Mouse (Mus musculus) MEL (cell line): ENCODE data around the gene Ablim2. TPM values are rescaled to one million over a fixed set of nuclear protein-coding genes. Genes with fewer than 3 reads are reported as not detected.

Experiments
- DNase-seq: peaks from one replicate; pipeline ENCODE4 v3.0.0; 2011; ENCODE audit warnings: low read depth, low spot score
- H3K27ac ChIP-seq: 2 replicates; pipeline ENCODE4 v1.5.1; 2012; ENCODE audit warnings: low read depth, mild to moderate bottlenecking, control low read depth, low read length, moderate library complexity; ENCODE audit not compliant: control insufficient read depth
- H3K27me3 ChIP-seq, 2 experiments: fragments of 150-350 bp in 1 of 2; sonication (generic) in 1 of 2; 2 replicates each; pipeline ENCODE4 v1.6.1; 2012; ENCODE audit warnings: low read length in 2 of 2, mild to moderate bottlenecking in 2 of 2, improper control_type of control experiment in 1 of 2, moderate library complexity in 1 of 2; ENCODE audit not compliant: insufficient read depth in 2 of 2, control insufficient read depth in 1 of 2
- H3K36me3 ChIP-seq, 2 experiments: 2 replicates each; pipeline ENCODE4 v1.6.1; 2012 to 2014; ENCODE audit warnings: low read length in 2 of 2, improper control_type of control experiment in 1 of 2, inconsistent platforms in 1 of 2, mild to moderate bottlenecking in 1 of 2; ENCODE audit not compliant: insufficient read depth in 2 of 2, control insufficient read depth in 1 of 2
- H3K4me1 ChIP-seq, 2 experiments: fragments of 150-350 bp in 1 of 2; sonication (generic) in 1 of 2; 2 replicates each; pipeline ENCODE4 v1.6.1; 2012; ENCODE audit warnings: low read length in 2 of 2, improper control_type of control experiment in 1 of 2, mild to moderate bottlenecking in 1 of 2; ENCODE audit not compliant: insufficient read depth in 2 of 2, control insufficient read depth in 1 of 2
- H3K4me3 ChIP-seq, 2 experiments: fragments of 150-350 bp in 1 of 2; sonication (generic) in 1 of 2; 2 replicates each; pipeline ENCODE4 v1.5.1; 2012; ENCODE audit warnings: low read depth in 2 of 2, low read length in 2 of 2, mild to moderate bottlenecking in 2 of 2, moderate library complexity in 2 of 2, control low read depth in 1 of 2, improper control_type of control experiment in 1 of 2; ENCODE audit not compliant: control insufficient read depth in 1 of 2, insufficient read depth in 1 of 2
- H3K79me2 ChIP-seq: 2 replicates; pipeline ENCODE4 v1.6.1; 2012; ENCODE audit warnings: mild to moderate bottlenecking, low read length, moderate library complexity; ENCODE audit not compliant: control insufficient read depth, poor library complexity, insufficient read depth
- H3K9ac ChIP-seq: 2 replicates; pipeline ENCODE4 v1.6.1; 2012; ENCODE audit warnings: low read depth, mild to moderate bottlenecking, control low read depth, low read length, moderate library complexity; ENCODE audit not compliant: control insufficient read depth, poor library complexity, severe bottlenecking
- H3K9me3 ChIP-seq: fragments of 150-350 bp; sonication (generic); replicated peaks from 2 replicates; pipeline ENCODE4 v1.6.1; 2012; ENCODE audit warnings: mild to moderate bottlenecking, low read length, improper control_type of control experiment, moderate library complexity; ENCODE audit not compliant: insufficient read depth
- BHLHE40 ChIP-seq: IDR thresholded peaks from 2 replicates; pipeline ENCODE4 v1.6.1; 2012; ENCODE audit warnings: low read depth, mild to moderate bottlenecking, inconsistent platforms, low read length, improper control_type of control experiment, borderline replicate concordance
- CHD2 ChIP-seq: IDR thresholded peaks from 2 replicates; pipeline ENCODE4 v1.6.1; 2011; ENCODE audit warnings: low read length, improper control_type of control experiment
- CTCF ChIP-seq, 3 experiments: IDR thresholded peaks in 2 of 3; conservative IDR thresholded peaks in 1 of 3; 2 replicates each; pipeline ENCODE4 v1.5.1; 2011 to 2012; ENCODE audit warnings: low read length in 3 of 3, low read depth in 2 of 3, mild to moderate bottlenecking in 2 of 3, improper control_type of control experiment in 1 of 3, inconsistent platforms in 1 of 3, mixed read lengths in 1 of 3, moderate library complexity in 1 of 3; ENCODE audit not compliant: control insufficient read depth in 1 of 3, insufficient read depth in 1 of 3, poor library complexity in 1 of 3, severe bottlenecking in 1 of 3
- EP300 ChIP-seq, 2 experiments: IDR thresholded peaks; 2 replicates each; pipeline ENCODE4 v1.6.1; 2011; ENCODE audit warnings: improper control_type of control experiment in 2 of 2, low read length in 2 of 2, low read depth in 1 of 2, mild to moderate bottlenecking in 1 of 2
- GATA1 ChIP-seq: IDR thresholded peaks from 2 replicates; pipeline ENCODE4 v1.6.1; 2011; ENCODE audit warnings: low read depth, low read length, improper control_type of control experiment
- MAFK ChIP-seq: IDR thresholded peaks from 2 replicates; pipeline ENCODE4 v1.6.1; 2011; ENCODE audit warnings: low read depth, mild to moderate bottlenecking, low read length, improper control_type of control experiment, borderline replicate concordance
- MEF2A ChIP-seq: IDR thresholded peaks from 2 replicates; pipeline ENCODE4 v1.6.1; 2014; ENCODE audit warnings: low read depth, mild to moderate bottlenecking, inconsistent platforms, low read length, improper control_type of control experiment; ENCODE audit not compliant: poor library complexity, insufficient replicate concordance, severe bottlenecking; ENCODE audit errors: extremely low read depth
- MYC ChIP-seq: IDR thresholded peaks from 2 replicates; pipeline ENCODE4 v1.6.1; 2011; ENCODE audit warnings: low read depth, mild to moderate bottlenecking, low read length, improper control_type of control experiment, moderate library complexity
- NELFE ChIP-seq: IDR thresholded peaks from 2 replicates; pipeline ENCODE4 v1.6.1; 2011; ENCODE audit warnings: low read depth, low read length, improper control_type of control experiment
- POLR2AphosphoS2 ChIP-seq: IDR thresholded peaks from 2 replicates; pipeline ENCODE4 v1.6.1; 2011; ENCODE audit warnings: low read length, improper control_type of control experiment
- POLR2AphosphoS5 ChIP-seq: IDR thresholded peaks from 2 replicates; pipeline ENCODE4 v1.6.1; 2012; ENCODE audit warnings: low read depth, borderline replicate concordance, mild to moderate bottlenecking, inconsistent platforms, low read length, moderate library complexity, mixed read lengths
- SIN3A ChIP-seq: IDR thresholded peaks from 2 replicates; pipeline ENCODE4 v1.6.1; 2012; ENCODE audit warnings: low read length, improper control_type of control experiment, inconsistent platforms
- SMC3 ChIP-seq: IDR thresholded peaks from 2 replicates; pipeline ENCODE4 v1.6.1; 2011; ENCODE audit warnings: low read depth, low read length, improper control_type of control experiment
- TBP ChIP-seq: IDR thresholded peaks from 2 replicates; pipeline ENCODE4 v1.8.0; 2011; ENCODE audit warnings: low read depth, low read length, improper control_type of control experiment
- USF1 ChIP-seq: IDR thresholded peaks from 2 replicates; pipeline ENCODE4 v1.6.1; 2014; ENCODE audit warnings: low read depth, mild to moderate bottlenecking, inconsistent platforms, low read length, improper control_type of control experiment, moderate library complexity
- polyA plus RNA-seq, 2 experiments: library from polyadenylated mRNA; stranded (reverse) in 1 of 2; unstranded in 1 of 2; fragments of >175 nt in 1 of 2; fragments of >200 nt in 1 of 2; gene quantifications; 2 replicates each; pipeline versions ENCODE4 v1.2.1 to v1.2.4; 2012; ENCODE audit warnings: low replicate concordance in 2 of 2, low read depth in 1 of 2; ENCODE audit not compliant: insufficient read length in 2 of 2, insufficient read depth in 1 of 2, missing spikeins in 1 of 2
- total RNA-seq: library from RNA; depleted of rRNA; stranded (reverse); fragments of 300-350 nt; gene quantifications from 2 replicates; pipeline ENCODE4 v1.2.3, GENCODE M21; 2012

Gene Ablim2
- total and polyA plus RNA-seq, 3 experiments, result not detected

DNA sequence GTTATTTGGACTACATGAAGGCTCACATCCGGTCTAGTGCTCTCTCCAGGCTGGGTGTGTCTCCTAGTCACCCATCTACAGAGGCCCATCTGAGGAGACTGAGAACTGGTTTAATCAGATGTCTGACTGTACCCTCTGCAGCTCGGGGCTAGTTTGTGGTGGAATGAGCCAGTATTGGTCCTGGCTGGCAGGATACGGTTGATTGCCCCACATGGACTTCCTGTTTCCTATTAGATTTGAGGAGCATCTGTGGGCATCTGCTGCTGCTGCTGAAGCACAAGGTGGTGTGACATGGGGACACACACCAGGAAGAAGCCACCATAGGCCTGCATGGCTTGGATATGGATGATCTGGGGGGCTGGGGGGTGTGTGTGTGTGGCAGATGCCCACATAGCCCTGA is 32.0 kb downstream of the Ablim2 start:
- Histone ChIP-seq H3K9me3 (no peaks in the 10 kb centered on the region), H3K4me1 (no peaks in the 10 kb centered on the region), H3K27ac (no peak overlapping the region), H3K79me2 (no peaks in the 10 kb centered on the region), H3K9ac (no peak overlapping the region), H3K4me3 (no peak overlapping the region), H3K36me3 (no peaks in the 10 kb centered on the region), H3K27me3 (no peaks in the 10 kb centered on the region)
- no peak for TF ChIP-seq POLR2AphosphoS2
- TF ChIP-seq NELFE, result no peak
- no peak for TF ChIP-seq CTCF (IDR thresholded peaks at IDR 0.05 in 2 of 3, conservative IDR thresholded peaks at IDR 0.05 in 1 of 3; ENCODE audit: control insufficient read depth in 1 of 3, insufficient read depth in 1 of 3, low read depth in 2 of 3, low read length in 3 of 3, poor library complexity in 1 of 3, severe bottlenecking in 1 of 3)
- TF ChIP-seq USF1, result no peak
- TF ChIP-seq MAFK, result no peak
- no peak for TF ChIP-seq CHD2
- no peak for TF ChIP-seq TBP
- no peak for DNase-seq

DNA sequence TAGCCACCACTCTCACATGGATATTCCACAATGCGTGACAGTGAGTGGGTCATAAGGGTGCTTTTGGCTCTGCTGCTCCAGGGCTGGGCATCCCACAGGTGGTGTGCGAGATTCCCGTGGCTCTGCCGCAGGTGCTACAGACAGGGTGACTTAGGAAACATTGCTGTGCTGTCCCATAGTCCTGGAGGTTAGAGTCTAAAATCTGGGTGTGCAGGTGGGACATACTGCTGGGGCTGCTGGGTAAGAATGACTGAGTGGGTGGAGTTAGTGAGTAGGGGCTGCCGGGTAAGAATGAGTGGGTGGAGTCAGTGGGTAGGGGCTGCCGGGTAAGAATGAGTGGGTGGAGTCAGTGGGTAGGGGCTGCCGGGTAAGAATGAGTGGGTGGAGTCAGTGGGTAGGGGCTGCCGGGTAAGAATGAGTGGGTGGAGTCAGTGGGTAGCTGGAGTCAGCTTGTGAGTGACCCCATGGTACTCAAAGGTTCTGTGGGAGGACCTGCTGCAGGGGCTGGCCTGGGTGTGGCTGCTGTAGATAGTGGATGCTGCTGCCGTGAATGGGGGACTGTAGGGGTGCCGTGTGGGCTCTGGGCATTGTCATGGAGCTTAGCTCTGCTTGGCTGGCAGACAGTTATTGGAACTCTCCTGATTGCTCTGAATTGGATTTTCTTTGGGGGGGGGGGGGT is 32.8 kb downstream of the Ablim2 start:
- Histone ChIP-seq H3K9ac (no peak overlapping the region), H3K4me1 (no peaks in the 10 kb centered on the region), H3K27me3 (no peaks in the 10 kb centered on the region), H3K27ac (no peak overlapping the region), H3K36me3 (no peaks in the 10 kb centered on the region), H3K79me2 (no peaks in the 10 kb centered on the region), H3K4me3 (no peak overlapping the region), H3K9me3 (no peaks in the 10 kb centered on the region)
- no peak for TF ChIP-seq CTCF (IDR thresholded peaks at IDR 0.05 in 2 of 3, conservative IDR thresholded peaks at IDR 0.05 in 1 of 3; ENCODE audit: control insufficient read depth in 1 of 3, insufficient read depth in 1 of 3, low read depth in 2 of 3, low read length in 3 of 3, poor library complexity in 1 of 3, severe bottlenecking in 1 of 3)
- DNase-seq, result no peak

DNA sequence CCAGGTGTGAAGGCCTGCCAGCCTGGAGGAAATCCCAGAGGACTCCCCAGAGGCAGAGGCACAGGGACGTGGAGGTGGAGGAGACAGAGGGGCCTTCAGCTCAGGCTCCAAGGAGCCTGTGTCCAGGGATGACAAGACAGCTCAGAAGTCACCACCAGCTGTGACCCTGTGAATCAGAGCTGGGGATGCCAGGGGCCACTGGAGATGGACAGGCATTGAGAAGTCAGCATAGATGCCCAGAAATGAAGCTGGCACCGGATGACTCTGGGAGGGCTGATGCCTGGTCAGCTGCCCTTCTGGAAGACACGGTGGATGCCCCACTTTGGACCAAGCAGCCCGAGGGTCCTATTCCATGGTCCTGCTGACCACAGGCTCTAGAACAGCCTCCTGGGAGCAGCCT is 36.3 kb downstream of the Ablim2 start:
- Histone ChIP-seq H3K79me2 (no peaks in the 10 kb centered on the region), H3K27me3 (no peaks in the 10 kb centered on the region), H3K36me3 (no peaks in the 10 kb centered on the region), H3K9me3 (no peaks in the 10 kb centered on the region), H3K9ac (no peak overlapping the region), H3K4me3 (no peak overlapping the region), H3K27ac (no peak overlapping the region), H3K4me1 (no peaks in the 10 kb centered on the region)
- DNase-seq, result no peak
- TF ChIP-seq EP300 (IDR thresholded peaks at IDR 0.05; ENCODE audit: low read depth in 1 of 2, low read length in 2 of 2) (no peak), POLR2AphosphoS2 (no peak), POLR2AphosphoS5 (no peak), NELFE (no peak), SIN3A (no peak), MYC (no peak), GATA1 (no peak), MEF2A (no peak), SMC3 (no peak), BHLHE40 (no peak)
